Mouse (Mus musculus) heart, embryonic 12.5 days (tissue): ENCODE measurements at regions not wholly inside any gene's neighbourhood (a gene's known extent, or its start where the extent isn't known, plus 50 kb on each side); places are given as distances from the start of the nearest gene placed in this dataset.
"Not testable (repeated sequence)": the region's sequence is repeated elsewhere in the genome, so short reads cannot be mapped to it uniquely, and the experiment has no call there.

ENCODE experiments used
- ATAC-seq: fragments of 200-750 bp; cut with Nextera tagmentation; 2 replicates; pipeline ENCODE4 v1.8.0; 2017; ENCODE audit warnings: moderate TSS enrichment, moderate library complexity; ENCODE audit not compliant: insufficient number of reproducible peaks, low FRiP score
- H3K27ac ChIP-seq: fragments of 300-500 bp; sonication (generic); 2 replicates; pipeline ENCODE4 v1.5.1; 2016; ENCODE audit warnings: mild to moderate bottlenecking, moderate library complexity; ENCODE audit not compliant: poor library complexity, severe bottlenecking
- H3K27me3 ChIP-seq: fragments of 300-500 bp; sonication (generic); replicated peaks from 2 replicates; pipeline ENCODE4 v1.6.1; 2016; ENCODE audit warnings: mild to moderate bottlenecking, moderate library complexity
- H3K36me3 ChIP-seq: fragments of 300-500 bp; sonication (generic); 2 replicates; pipeline ENCODE4 v1.6.1; 2016; ENCODE audit warnings: mild to moderate bottlenecking, moderate library complexity
- H3K4me1 ChIP-seq: fragments of 300-500 bp; sonication (generic); replicated peaks from 2 replicates; pipeline ENCODE4 v1.6.1; 2016; ENCODE audit warnings: mild to moderate bottlenecking
- H3K4me2 ChIP-seq: fragments of 300-500 bp; sonication (generic); 2 replicates; pipeline ENCODE4 v1.6.1; 2016; ENCODE audit warnings: mild to moderate bottlenecking, moderate library complexity
- H3K4me3 ChIP-seq: fragments of 300-500 bp; sonication (generic); 2 replicates; pipeline ENCODE4 v1.5.1; 2016; ENCODE audit warnings: mild to moderate bottlenecking
- H3K9ac ChIP-seq: fragments of 300-500 bp; sonication (generic); 2 replicates; pipeline ENCODE4 v1.6.1; 2016; ENCODE audit warnings: mild to moderate bottlenecking, moderate library complexity
- H3K9me3 ChIP-seq: fragments of 300-500 bp; sonication (generic); replicated peaks from 2 replicates; pipeline ENCODE4 v1.6.1; 2016; ENCODE audit warnings: mild to moderate bottlenecking, moderate library complexity
- WGBS: fragments of 180-500 bp; shearing (Covaris S2); methylation state at CpG from one replicate; pipeline ENCODE4 v1.1.7; 2016; 5-methylcytosine and 5-hydroxymethylcytosine counted together

DNA sequence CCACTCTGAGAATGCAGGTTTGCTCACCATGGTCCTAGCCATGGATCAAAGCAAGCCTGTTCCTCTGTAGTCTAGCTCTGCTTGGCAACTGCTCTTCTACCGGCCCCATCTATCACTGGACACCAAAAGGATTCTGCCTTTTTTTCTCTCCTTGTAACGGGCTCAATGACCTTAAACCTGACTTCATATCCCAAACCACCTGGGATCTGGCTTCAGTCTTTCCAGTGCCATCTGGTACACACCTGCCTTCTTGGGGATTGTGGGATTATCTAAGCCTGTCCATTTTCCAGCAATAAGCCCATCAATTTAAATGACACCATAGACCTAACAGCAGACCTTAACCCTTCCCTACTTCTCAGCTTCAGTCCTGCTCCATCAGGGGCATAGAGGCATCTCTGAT, 179.6 kb upstream of the Daam1 start:
- Histone ChIP-seq H3K9me3 (no peaks in the 10 kb centered on the region), H3K4me3 (no peak overlapping the region), H3K4me1 (peaks cover 7% of the 10 kb centered on the region), H3K36me3 (no peaks in the 10 kb centered on the region), H3K4me2 (no peak overlapping the region), H3K9ac (no peak overlapping the region), H3K27me3 (no peaks in the 10 kb centered on the region), H3K27ac (no peak overlapping the region)
- ATAC-seq: no peak
- WGBS: 65% methylated on average over 2 of the region's 2 CpGs

DNA sequence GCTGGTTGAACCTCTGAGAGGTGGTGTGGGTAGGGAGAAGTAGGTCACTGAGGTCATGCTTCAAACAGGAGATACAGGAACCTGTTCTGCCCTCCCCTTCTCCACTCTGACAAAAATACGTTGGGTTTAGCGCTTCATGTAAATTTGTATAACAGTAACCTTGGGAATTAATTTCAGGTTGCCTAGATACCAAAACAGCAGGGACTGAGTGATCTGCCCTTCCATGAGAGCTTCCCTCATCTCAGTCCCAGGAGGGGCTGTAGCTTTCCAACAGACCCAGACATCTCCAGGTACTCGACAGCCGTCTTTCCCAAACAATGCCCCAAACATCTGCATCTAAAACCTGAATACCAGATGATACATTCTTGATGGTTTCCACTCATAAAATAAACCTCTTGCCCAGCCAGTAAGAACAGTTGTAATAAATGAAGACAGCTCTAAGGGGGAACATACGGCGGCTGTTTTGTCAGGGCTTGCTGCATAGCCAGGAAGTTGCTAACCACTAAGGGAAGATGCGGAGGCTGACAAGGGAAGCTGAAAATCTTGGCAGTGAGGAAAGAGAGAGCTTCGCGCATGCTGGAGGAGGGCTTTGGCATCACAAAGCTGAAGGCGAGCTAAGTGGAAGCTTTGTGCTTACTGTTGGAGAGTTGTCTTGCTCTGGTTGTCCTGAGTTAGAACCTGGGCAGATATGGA, 137.4 kb upstream of the Daam1 start:
- no peak overlapping the region for H3K27ac ChIP-seq
- H3K4me1 ChIP-seq: no peaks in the 10 kb centered on the region
- no peak for ATAC-seq
- H3K9me3 ChIP-seq: no peaks in the 10 kb centered on the region
- 75% methylated on average over 10 of the region's 10 CpGs for WGBS
- no peak overlapping the region for H3K9ac ChIP-seq
- H3K36me3 ChIP-seq: no peaks in the 10 kb centered on the region
- no peaks in the 10 kb centered on the region for H3K27me3 ChIP-seq
- H3K4me2 ChIP-seq: no peak overlapping the region
- H3K4me3 ChIP-seq: no peak overlapping the region

DNA sequence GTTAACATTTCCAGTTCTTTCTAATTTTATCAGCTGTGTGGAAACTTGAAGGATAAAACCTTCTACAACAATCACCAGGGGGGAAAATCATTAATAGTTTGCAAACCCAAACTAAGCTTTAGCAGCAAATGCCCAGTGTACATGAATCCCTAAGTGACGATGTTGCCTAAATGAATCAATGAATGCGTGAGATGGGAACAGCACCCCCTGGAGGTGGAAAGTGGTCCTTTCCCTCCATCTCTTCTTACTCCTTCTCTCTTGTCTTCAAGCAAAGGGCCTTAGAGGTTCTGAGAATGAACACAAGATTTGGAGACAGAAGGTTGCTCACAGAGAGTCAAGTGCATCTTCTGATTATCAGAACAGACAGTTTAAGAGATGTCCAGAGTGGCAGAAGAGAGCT, 129.1 kb upstream of the Daam1 start:
- ATAC-seq: no peak
- H3K36me3 ChIP-seq: no peaks in the 10 kb centered on the region
- no peak overlapping the region for H3K4me2 ChIP-seq
- no peaks in the 10 kb centered on the region for H3K4me1 ChIP-seq
- no peaks in the 10 kb centered on the region for H3K27me3 ChIP-seq
- no peak overlapping the region for H3K4me3 ChIP-seq
- H3K9ac ChIP-seq: no peak overlapping the region
- 79% methylated on average over 2 of the region's 2 CpGs for WGBS
- H3K27ac ChIP-seq: no peak overlapping the region
- peaks cover 15% of the 10 kb centered on the region for H3K9me3 ChIP-seq

DNA sequence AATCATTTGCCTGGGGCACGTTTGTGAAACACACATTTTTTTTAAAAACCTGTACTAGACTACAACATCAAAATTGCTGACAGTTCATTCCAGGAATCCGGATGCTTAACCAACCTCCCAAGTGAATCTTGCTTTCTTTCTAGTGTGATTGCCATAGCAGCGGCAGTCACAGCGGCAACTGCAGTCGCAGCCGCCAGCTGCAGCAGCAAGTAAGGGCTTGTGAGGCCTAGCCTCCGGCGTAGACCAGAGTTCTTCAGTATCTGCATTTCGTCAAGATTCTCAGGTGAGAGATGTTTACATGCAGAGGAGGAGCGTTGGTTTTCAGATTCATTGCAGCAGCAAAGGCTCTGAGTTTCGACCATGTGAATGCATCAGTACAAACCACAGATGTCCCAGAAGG, 128.7 kb upstream of the Daam1 start:
- Histone ChIP-seq H3K4me3 (no peak overlapping the region), H3K9me3 (peaks cover 15% of the 10 kb centered on the region), H3K27ac (no peak overlapping the region), H3K27me3 (no peaks in the 10 kb centered on the region), H3K4me1 (no peaks in the 10 kb centered on the region), H3K9ac (no peak overlapping the region), H3K36me3 (no peaks in the 10 kb centered on the region), H3K4me2 (no peak overlapping the region)
- whole genome bisulfite sequencing: 64% methylated on average over 11 of the region's 11 CpGs
- ATAC-seq: no peak

- no peak overlapping the region for H3K9ac ChIP-seq
- H3K4me3 ChIP-seq: no peak overlapping the region
- H3K4me1 ChIP-seq: no peaks in the 10 kb centered on the region
- H3K27me3 ChIP-seq: no peaks in the 10 kb centered on the region
- no peak overlapping the region for H3K27ac ChIP-seq
- no peak overlapping the region for H3K4me2 ChIP-seq
- no peaks in the 10 kb centered on the region for H3K36me3 ChIP-seq
- ATAC-seq: no peak
- peaks cover 15% of the 10 kb centered on the region for H3K9me3 ChIP-seq
- WGBS: 80% methylated on average over 13 of the region's 13 CpGs
Observed at GRCm38 (mm10) chr12:71703146-71703902, 127.6 kb upstream of the Daam1 start.

- Histone ChIP-seq H3K4me2 (no peak overlapping the region), H3K9me3 (peaks cover 7% of the 10 kb centered on the region), H3K9ac (no peak overlapping the region), H3K27me3 (no peaks in the 10 kb centered on the region), H3K4me3 (no peak overlapping the region), H3K4me1 (no peaks in the 10 kb centered on the region), H3K36me3 (no peaks in the 10 kb centered on the region), H3K27ac (no peak overlapping the region)
- 67% methylated on average over 6 of the region's 6 CpGs for WGBS
- no peak for ATAC-seq
Observed at GRCm38 (mm10) chr12:71704431-71704830, 126.4 kb upstream of the Daam1 start.

GRCm38 (mm10) chr12:71707727-71708369, 123.0 kb upstream of the Daam1 start:
- Histone ChIP-seq H3K36me3 (no peaks in the 10 kb centered on the region), H3K27ac (no peak overlapping the region), H3K4me2 (no peak overlapping the region), H3K4me1 (peaks cover 7% of the 10 kb centered on the region; the same call in 1 of the 2 replicates), H3K9ac (no peak overlapping the region), H3K9me3 (no peaks in the 10 kb centered on the region), H3K4me3 (no peak overlapping the region), H3K27me3 (no peaks in the 10 kb centered on the region; the same call in 1 of the 2 replicates)
- ATAC-seq: no peak
- WGBS: 27% methylated on average over 10 of the region's 10 CpGs

DNA sequence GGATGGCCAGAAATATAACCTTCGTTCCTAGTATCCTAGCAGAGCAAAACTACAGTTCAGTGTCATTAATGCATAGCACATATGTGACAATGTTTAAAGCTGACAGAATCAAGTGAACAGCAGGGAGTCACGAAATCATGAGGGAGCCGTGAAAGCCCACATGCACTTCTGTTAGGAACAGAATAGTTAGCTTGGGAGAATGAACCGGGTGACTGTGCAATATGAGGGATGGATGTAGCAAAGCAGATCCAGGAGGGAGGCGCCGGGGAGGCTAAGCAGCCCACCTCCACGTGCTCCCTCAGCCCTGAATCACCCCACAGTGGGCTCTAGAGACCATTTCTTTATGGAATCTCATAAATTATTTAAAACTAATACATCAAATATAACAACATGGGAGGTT, 116.3 kb upstream of the Daam1 start:
- no peaks in the 10 kb centered on the region; the same call in 1 of the 2 replicates for H3K27me3 ChIP-seq
- H3K36me3 ChIP-seq: no peaks in the 10 kb centered on the region
- 77% methylated on average over 7 of the region's 7 CpGs for WGBS
- no peak overlapping the region for H3K9ac ChIP-seq
- peaks cover 19% of the 10 kb centered on the region for H3K4me1 ChIP-seq
- H3K4me3 ChIP-seq: no peak overlapping the region
- no peaks in the 10 kb centered on the region for H3K9me3 ChIP-seq
- no peak for ATAC-seq
- no peak overlapping the region for H3K4me2 ChIP-seq
- no peak overlapping the region for H3K27ac ChIP-seq

- WGBS: 59% methylated on average over 12 of the region's 12 CpGs
- H3K9ac ChIP-seq, H3K4me3 ChIP-seq, H3K36me3 ChIP-seq, H3K27me3 ChIP-seq, H3K9me3 ChIP-seq, H3K27ac ChIP-seq, ATAC-seq: not testable (repeated sequence)
- H3K4me2 ChIP-seq: 0 out of 2 replicates have a peak overlapping the region, but pooled peaks have one; percentile 10
- peaks cover 15% of the 10 kb centered on the region for H3K4me1 ChIP-seq
Observed at GRCm38 (mm10) chr12:71718412-71718811, 112.5 kb upstream of the Daam1 start.

- no peak for ATAC-seq
- H3K4me1 ChIP-seq: peaks cover 15% of the 10 kb centered on the region
- 69% methylated on average over 7 of the region's 7 CpGs for WGBS
- H3K9ac ChIP-seq: no peak overlapping the region
- 0 out of 2 replicates have a peak overlapping the region, but pooled peaks have one; percentile 10 for H3K4me2 ChIP-seq
- H3K27me3 ChIP-seq: no peaks in the 10 kb centered on the region
- no peaks in the 10 kb centered on the region for H3K9me3 ChIP-seq
- H3K36me3 ChIP-seq: no peaks in the 10 kb centered on the region
- no peak overlapping the region for H3K27ac ChIP-seq
- no peak overlapping the region for H3K4me3 ChIP-seq
Observed at GRCm38 (mm10) chr12:71718911-71719310, 112.0 kb upstream of the Daam1 start.

GRCm38 (mm10) chr12:71725140-71725539, 105.7 kb upstream of the Daam1 start:
- WGBS: 39% methylated on average over 5 of the region's 5 CpGs
- Histone ChIP-seq H3K4me3 (no peak overlapping the region), H3K27ac (no peak overlapping the region), H3K36me3 (no peaks in the 10 kb centered on the region), H3K27me3 (no peaks in the 10 kb centered on the region), H3K4me2 (no peak overlapping the region), H3K9ac (no peak overlapping the region), H3K4me1 (no peaks in the 10 kb centered on the region), H3K9me3 (no peaks in the 10 kb centered on the region)
- no peak for ATAC-seq
